Mouse (Mus musculus) neural tube, embryonic 13.5 days (tissue): ENCODE measurements around the gene Rap1gap2. TPM values are rescaled to one million over a fixed set of nuclear protein-coding genes. Genes with fewer than 3 reads are reported as not detected.

ENCODE experiments used
- ATAC-seq: fragments of 200-750 bp; cut with Nextera tagmentation; 2 replicates; pipeline ENCODE4 v1.8.0; 2017; ENCODE audit warnings: low read depth, mild to moderate bottlenecking, moderate TSS enrichment, moderate library complexity
- H3K27ac ChIP-seq: fragments of 300-500 bp; sonication (generic); replicated peaks from 2 replicates; pipeline ENCODE4 v1.5.1; 2015; ENCODE audit warnings: moderate library complexity, mild to moderate bottlenecking, inconsistent platforms
- H3K27me3 ChIP-seq: fragments of 300-500 bp; sonication (generic); 2 replicates; pipeline ENCODE4 v1.6.1; 2015; ENCODE audit warnings: mild to moderate bottlenecking, inconsistent platforms
- H3K36me3 ChIP-seq: fragments of 300-500 bp; sonication (generic); 2 replicates; pipeline ENCODE4 v1.6.1; 2015; ENCODE audit warnings: mild to moderate bottlenecking, inconsistent platforms
- H3K4me1 ChIP-seq: fragments of 300-500 bp; sonication (generic); replicated peaks from 2 replicates; pipeline ENCODE4 v1.6.1; 2015; ENCODE audit warnings: inconsistent platforms
- H3K4me2 ChIP-seq: fragments of 300-500 bp; sonication (generic); 2 replicates; pipeline ENCODE4 v1.6.1; 2015; ENCODE audit warnings: inconsistent platforms, mild to moderate bottlenecking, moderate library complexity
- H3K4me3 ChIP-seq: fragments of 300-500 bp; sonication (generic); 2 replicates; pipeline ENCODE4 v1.5.1; 2015; ENCODE audit warnings: mild to moderate bottlenecking, inconsistent platforms
- H3K9ac ChIP-seq: fragments of 300-500 bp; sonication (generic); 2 replicates; pipeline ENCODE4 v1.6.1; 2015; ENCODE audit warnings: moderate library complexity, mild to moderate bottlenecking, inconsistent platforms
- H3K9me3 ChIP-seq: fragments of 300-500 bp; sonication (generic); 2 replicates; pipeline ENCODE4 v1.6.1; 2016; ENCODE audit warnings: inconsistent platforms
- WGBS: fragments of 180-500 bp; shearing (Covaris S2); methylation state at CpG from one replicate; pipeline ENCODE4 v1.1.7; 2015; 5-methylcytosine and 5-hydroxymethylcytosine counted together
- polyA plus RNA-seq: library from polyadenylated mRNA; unstranded; fragments of >200 nt; fragmentation: Nextera tagmentation; extraction: Ambion mirVana; gene quantifications from 2 replicates; pipeline ENCODE4 v1.2.1, GENCODE M21; 2015

Gene Rap1gap2
- polyA plus RNA-seq, 1 experiment from 2014 or later, result 10.9 TPM

DNA sequence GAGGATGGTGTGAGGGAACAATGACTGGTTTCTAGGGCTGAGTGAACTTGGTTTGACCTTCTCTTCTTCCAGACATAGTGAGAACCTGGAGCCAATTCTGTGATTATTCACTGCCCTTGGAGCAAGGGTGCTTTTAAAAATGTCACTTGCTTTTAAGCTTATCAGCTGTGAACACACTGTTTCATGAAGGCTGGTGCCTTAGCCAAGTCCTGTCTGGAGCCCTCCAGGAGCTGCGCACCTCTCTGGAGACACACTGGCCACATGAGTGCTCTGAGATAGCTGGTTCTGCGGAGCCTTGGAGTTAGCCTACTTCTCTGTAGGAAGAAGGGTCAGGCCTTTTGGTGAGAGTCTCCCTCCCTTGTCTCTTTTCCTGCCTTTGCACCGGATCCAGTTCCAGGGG, 95.7 kb downstream of the Rap1gap2 start:
- H3K4me3 ChIP-seq, result no peak overlapping the region
- no peak for ATAC-seq
- H3K36me3 ChIP-seq, result no peaks in the 10 kb centered on the region
- no peak overlapping the region for H3K9ac ChIP-seq
- H3K4me2 ChIP-seq, result no peak overlapping the region
- no peak overlapping the region for H3K27ac ChIP-seq
- no peaks in the 10 kb centered on the region for H3K27me3 ChIP-seq
- peaks cover 27% of the 10 kb centered on the region for H3K4me1 ChIP-seq
- no peaks in the 10 kb centered on the region for H3K9me3 ChIP-seq
- 77% methylated on average over 3 of the region's 3 CpGs for WGBS

DNA sequence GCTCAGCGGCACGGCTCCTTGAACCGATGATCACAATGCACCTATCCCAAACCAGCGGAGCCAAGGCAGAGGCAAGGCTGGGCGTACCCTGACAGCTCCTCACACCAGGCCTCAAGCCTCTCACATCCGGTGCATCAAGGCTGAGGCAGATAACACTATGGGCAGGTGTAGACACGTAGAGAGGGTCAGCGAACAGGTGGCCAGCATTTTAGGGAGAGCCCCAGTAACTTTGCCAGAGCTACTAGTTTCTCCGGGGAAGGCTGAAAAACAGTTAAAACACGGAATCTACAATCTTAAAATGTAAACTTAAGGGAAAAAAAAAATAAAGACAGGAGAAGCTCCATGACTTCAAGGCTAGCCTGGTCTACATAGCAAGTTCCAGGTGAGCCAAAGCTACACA, 98.1 kb downstream of the Rap1gap2 start:
- no peak overlapping the region for H3K4me3 ChIP-seq
- 86% methylated on average over 10 of the region's 10 CpGs for WGBS

GRCm38 (mm10) chr11:74506275-74506674, 104.4 kb downstream of the Rap1gap2 start:
- 58% methylated on average over 6 of the region's 6 CpGs for WGBS
- H3K9ac ChIP-seq, result no peak overlapping the region

More for the DNA sequence above, 98.1 kb downstream of the Rap1gap2 start:
- Histone ChIP-seq H3K36me3 (no peaks in the 10 kb centered on the region), H3K27ac (no peak overlapping the region), H3K4me2 (no peak overlapping the region), H3K4me1 (peaks cover 20% of the 10 kb centered on the region), H3K9me3 (no peaks in the 10 kb centered on the region), H3K9ac (no peak overlapping the region), H3K27me3 (no peaks in the 10 kb centered on the region)
- ATAC-seq, result no peak

DNA sequence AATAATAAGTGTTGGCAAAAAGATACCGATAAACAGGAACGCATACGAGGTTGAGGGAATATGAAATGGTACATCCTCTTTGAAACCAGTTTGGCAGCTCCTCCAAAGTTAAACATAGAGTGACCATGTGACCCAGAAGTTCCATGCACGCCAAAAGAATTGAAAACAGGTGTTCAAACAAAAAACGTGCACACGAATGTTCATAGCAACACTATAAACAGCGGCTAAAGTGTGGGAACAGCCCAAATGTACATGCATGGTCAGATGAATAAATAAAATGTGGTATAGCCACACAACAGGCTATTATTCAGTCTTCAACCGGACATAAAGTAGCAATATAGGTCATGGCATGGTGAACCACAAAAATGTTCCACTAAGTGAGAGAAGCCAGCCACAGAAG, 108.2 kb downstream of the Rap1gap2 start:
- 82% methylated on average over 8 of the region's 8 CpGs for WGBS
- no peaks in the 10 kb centered on the region for H3K9me3 ChIP-seq
- H3K4me1 ChIP-seq, result peaks cover 24% of the 10 kb centered on the region
- no peak overlapping the region for H3K9ac ChIP-seq
- H3K27ac ChIP-seq, result no peak overlapping the region
- H3K27me3 ChIP-seq, result no peaks in the 10 kb centered on the region
- no peak overlapping the region for H3K4me2 ChIP-seq
- H3K4me3 ChIP-seq, result no peak overlapping the region
- no peaks in the 10 kb centered on the region for H3K36me3 ChIP-seq
- ATAC-seq, result no peak

More at GRCm38 (mm10) chr11:74506275-74506674, 104.4 kb downstream of the Rap1gap2 start:
- Histone ChIP-seq H3K27me3 (no peaks in the 10 kb centered on the region), H3K4me3 (no peak overlapping the region), H3K4me2 (no peak overlapping the region), H3K9me3 (no peaks in the 10 kb centered on the region), H3K27ac (no peak overlapping the region), H3K4me1 (peaks cover 9% of the 10 kb centered on the region), H3K36me3 (no peaks in the 10 kb centered on the region)
- 0 out of 2 replicates have a peak, but pooled peaks have one; percentile 57 for ATAC-seq

GRCm38 (mm10) chr11:74501989-74502388, 108.7 kb downstream of the Rap1gap2 start:
- Histone ChIP-seq H3K36me3 (no peaks in the 10 kb centered on the region), H3K4me1 (peaks cover 24% of the 10 kb centered on the region), H3K27ac (no peak overlapping the region), H3K9ac (no peak overlapping the region), H3K27me3 (no peaks in the 10 kb centered on the region), H3K4me2 (no peak overlapping the region), H3K9me3 (no peaks in the 10 kb centered on the region), H3K4me3 (no peak overlapping the region)
- no peak for ATAC-seq

DNA sequence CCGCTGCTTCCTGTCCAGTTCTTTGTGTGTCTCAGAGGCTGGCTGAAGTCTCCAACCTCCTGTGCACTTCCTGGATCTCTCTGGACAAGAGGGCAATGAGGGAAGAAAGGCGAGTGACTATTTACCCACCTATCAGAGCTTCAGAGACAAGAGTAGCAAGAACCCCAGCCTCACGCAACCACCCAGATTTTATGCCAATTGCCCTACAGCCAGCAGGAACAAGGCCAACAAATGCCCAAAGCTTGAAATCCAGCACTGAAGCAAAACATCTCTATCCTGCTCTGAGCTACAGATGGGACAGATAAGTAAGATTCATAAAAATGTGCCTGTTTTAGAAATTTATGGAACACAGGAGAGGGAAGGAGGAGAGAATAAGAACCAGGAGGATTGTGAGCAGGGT, 109.7 kb downstream of the Rap1gap2 start:
- no peak overlapping the region for H3K27ac ChIP-seq
- H3K36me3 ChIP-seq, result no peaks in the 10 kb centered on the region
- no peak overlapping the region for H3K9ac ChIP-seq
- no peaks in the 10 kb centered on the region for H3K27me3 ChIP-seq
- WGBS, result 75% methylated on average over 3 of the region's 3 CpGs
- H3K4me1 ChIP-seq, result peaks cover 15% of the 10 kb centered on the region
- H3K4me2 ChIP-seq, result no peak overlapping the region
- H3K9me3 ChIP-seq, result no peaks in the 10 kb centered on the region
- ATAC-seq, result no peak
- no peak overlapping the region for H3K4me3 ChIP-seq

DNA sequence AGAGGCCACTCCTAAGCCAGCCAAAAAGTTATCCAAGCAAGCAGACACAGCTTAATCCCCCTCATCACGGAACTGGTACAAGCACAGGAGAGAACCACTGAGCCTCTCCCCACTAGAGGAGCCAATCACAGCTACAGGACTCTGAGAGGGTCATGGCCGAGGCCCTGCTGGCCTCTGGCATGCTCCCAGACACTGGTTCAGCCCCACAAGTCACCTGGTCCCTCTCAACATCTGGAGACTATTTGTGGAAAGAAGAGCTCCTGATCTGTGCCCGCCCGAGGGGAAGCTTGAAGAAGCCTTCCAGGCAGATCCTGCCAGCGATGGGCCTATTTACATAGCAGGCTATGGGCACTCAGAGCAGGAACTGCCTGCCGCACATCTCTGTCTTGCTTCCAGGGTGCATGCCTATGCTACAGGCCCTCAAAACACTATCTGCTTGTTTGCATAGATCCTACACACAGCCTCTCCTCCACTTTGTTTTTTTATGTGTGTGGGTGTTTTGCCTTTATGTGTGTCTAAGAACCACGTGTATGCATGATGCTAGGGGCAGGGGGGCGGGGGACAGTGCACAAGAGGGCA, 111.1 kb downstream of the Rap1gap2 start:
- Histone ChIP-seq H3K27ac (no peak overlapping the region; the same call in 1 of the 2 replicates), H3K4me3 (no peak overlapping the region), H3K4me1 (peaks cover 15% of the 10 kb centered on the region; the same call in 1 of the 2 replicates), H3K4me2 (no peak overlapping the region), H3K36me3 (no peaks in the 10 kb centered on the region), H3K9me3 (no peaks in the 10 kb centered on the region; the same call in 1 of the 2 replicates), H3K9ac (no peak overlapping the region), H3K27me3 (no peaks in the 10 kb centered on the region)
- no peak for ATAC-seq
- WGBS, result 68% methylated on average over 8 of the region's 8 CpGs

DNA sequence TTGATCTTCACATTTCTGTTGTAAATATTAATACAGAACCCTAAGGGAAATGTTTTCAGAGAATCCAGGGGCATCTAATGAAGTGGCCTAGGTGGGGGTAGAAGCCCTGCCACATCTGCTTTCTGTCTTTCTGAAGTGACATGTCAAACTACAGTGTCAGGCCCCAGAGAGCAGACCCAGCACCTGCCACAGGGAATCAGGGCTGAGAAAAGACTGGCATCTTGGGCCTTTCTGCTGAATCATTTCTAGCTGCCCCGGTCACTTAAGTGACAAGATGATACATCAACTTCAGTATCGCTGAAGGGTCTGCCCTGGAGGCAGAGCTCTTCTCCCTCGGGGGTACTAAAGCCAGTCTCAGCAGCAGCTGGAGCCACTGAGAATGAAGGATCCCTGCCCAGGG, 111.7 kb downstream of the Rap1gap2 start:
- WGBS, result 31% methylated on average over 3 of the region's 3 CpGs
- no peak for ATAC-seq

DNA sequence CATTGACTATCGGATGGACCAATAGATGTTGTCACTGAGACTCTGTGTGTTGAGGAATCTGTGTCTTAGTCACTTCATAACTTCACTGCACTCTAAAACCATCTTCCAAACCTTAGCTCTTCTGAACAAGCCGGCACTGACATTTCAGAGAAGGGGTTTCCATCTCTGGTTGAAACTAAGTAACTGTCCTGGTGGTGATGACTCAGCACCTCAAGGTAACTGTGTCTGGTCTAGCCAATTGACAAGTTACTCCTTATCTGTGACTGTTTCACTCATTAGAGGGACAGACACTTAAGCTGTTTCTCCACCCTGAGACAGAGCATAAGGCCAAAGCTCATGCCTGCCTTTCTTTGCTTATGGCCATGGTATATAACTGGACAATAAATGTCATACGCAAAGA, 114.1 kb downstream of the Rap1gap2 start:
- Histone ChIP-seq H3K4me2 (no peak overlapping the region), H3K9me3 (no peaks in the 10 kb centered on the region; the same call in 1 of the 2 replicates), H3K36me3 (no peaks in the 10 kb centered on the region), H3K9ac (no peak overlapping the region), H3K27me3 (no peaks in the 10 kb centered on the region), H3K4me1 (peaks cover 15% of the 10 kb centered on the region; the same call in 1 of the 2 replicates), H3K4me3 (no peak overlapping the region), H3K27ac (no peak overlapping the region)
- WGBS, result 95% methylated on average over 3 of the region's 3 CpGs
- ATAC-seq, result no peak

More for the DNA sequence above, 111.7 kb downstream of the Rap1gap2 start:
- H3K36me3 ChIP-seq, result no peaks in the 10 kb centered on the region
- no peaks in the 10 kb centered on the region; the same call in 1 of the 2 replicates for H3K9me3 ChIP-seq
- H3K27me3 ChIP-seq, result no peaks in the 10 kb centered on the region
- no peak overlapping the region for H3K9ac ChIP-seq
- H3K4me3 ChIP-seq, result no peak overlapping the region
- no peak overlapping the region for H3K27ac ChIP-seq
- no peak overlapping the region for H3K4me2 ChIP-seq
- peaks cover 15% of the 10 kb centered on the region; the same call in 1 of the 2 replicates for H3K4me1 ChIP-seq

GRCm38 (mm10) chr11:74493936-74494335, 116.8 kb downstream of the Rap1gap2 start:
- Histone ChIP-seq H3K27ac (no peak overlapping the region), H3K27me3 (no peaks in the 10 kb centered on the region), H3K9ac (no peak overlapping the region), H3K36me3 (no peaks in the 10 kb centered on the region), H3K4me2 (no peak overlapping the region), H3K4me1 (peaks cover 2% of the 10 kb centered on the region; the same call in 1 of the 2 replicates), H3K4me3 (no peak overlapping the region), H3K9me3 (no peaks in the 10 kb centered on the region; the same call in 1 of the 2 replicates)
- no peak for ATAC-seq
- WGBS, result 78% methylated on average over 8 of the region's 8 CpGs

GRCm38 (mm10) chr11:74493172-74493862, 117.4 kb downstream of the Rap1gap2 start:
- Histone ChIP-seq H3K9me3 (no peaks in the 10 kb centered on the region; the same call in 1 of the 2 replicates), H3K9ac (no peak overlapping the region), H3K27ac (no peak overlapping the region), H3K4me1 (no peaks in the 10 kb centered on the region), H3K27me3 (no peaks in the 10 kb centered on the region), H3K36me3 (no peaks in the 10 kb centered on the region), H3K4me3 (no peak overlapping the region), H3K4me2 (no peak overlapping the region)
- 79% methylated on average over 11 of the region's 11 CpGs for WGBS
- no peak for ATAC-seq

- H3K4me3 ChIP-seq, result no peak overlapping the region
- H3K27ac ChIP-seq, result no peak overlapping the region
- no peak for ATAC-seq
- H3K9me3 ChIP-seq, result no peaks in the 10 kb centered on the region; the same call in 1 of the 2 replicates
- H3K4me1 ChIP-seq, result no peaks in the 10 kb centered on the region
- H3K36me3 ChIP-seq, result no peaks in the 10 kb centered on the region
- WGBS, result 89% methylated on average over 4 of the region's 4 CpGs
- H3K4me2 ChIP-seq, result no peak overlapping the region
- no peak overlapping the region for H3K9ac ChIP-seq
- no peaks in the 10 kb centered on the region for H3K27me3 ChIP-seq
Observed at GRCm38 (mm10) chr11:74491130-74491529, 119.6 kb downstream of the Rap1gap2 start.
